Mouse (Mus musculus): ENCODE measurements at regions not wholly inside any gene's neighbourhood (a gene's known extent, or its start where the extent isn't known, plus 50 kb on each side); places are given as distances from the start of the nearest gene placed in this dataset.
"Not testable (repeated sequence)": the region's sequence is repeated elsewhere in the genome, so short reads cannot be mapped to it uniquely, and the experiment has no call there.

GRCm38 (mm10) chr6:109245666-109246065 lies 417.2 kb downstream of the Edem1 start:
- H3K4me2 ChIP-seq (ENCODE audit: low read length): no peak overlapping the region
- no peak overlapping the region for H3K9ac ChIP-seq (ENCODE audit: low read depth, low read length)
- WGBS: 75% methylated on average over 2 of the region's 2 CpGs
- no peak overlapping the region for H3K27ac ChIP-seq (ENCODE audit: low read length)
- H3K4me1 ChIP-seq (ENCODE audit: control insufficient read depth, insufficient read depth, low read length): no peaks in the 10 kb centered on the region
- no peaks in the 10 kb centered on the region for H3K9me3 ChIP-seq (replicated peaks; ENCODE audit: control insufficient read depth, low read length, poor library complexity, severe bottlenecking)
- ATAC-seq: no peak
- no peaks in the 10 kb centered on the region for H3K27me3 ChIP-seq (ENCODE audit: control insufficient read depth, insufficient read depth, low read depth, low read length)
- H3K36me3 ChIP-seq (ENCODE audit: control insufficient read depth, insufficient read depth, low read length): no peaks in the 10 kb centered on the region
- no peak overlapping the region for H3K4me3 ChIP-seq (ENCODE audit: low read depth, low read length)

GRCm38 (mm10) chr6:109246510-109246909 lies 418.1 kb downstream of the Edem1 start:
- H3K27me3 ChIP-seq (ENCODE audit: control insufficient read depth, insufficient read depth, low read depth, low read length); H3K4me1 ChIP-seq (ENCODE audit: control insufficient read depth, insufficient read depth, low read length); ATAC-seq; H3K4me2 ChIP-seq (ENCODE audit: low read length); H3K4me3 ChIP-seq (ENCODE audit: low read depth, low read length); H3K9me3 ChIP-seq (replicated peaks; ENCODE audit: control insufficient read depth, low read length, poor library complexity, severe bottlenecking); H3K27ac ChIP-seq (ENCODE audit: low read length); H3K9ac ChIP-seq (ENCODE audit: low read depth, low read length); H3K36me3 ChIP-seq (ENCODE audit: control insufficient read depth, insufficient read depth, low read length): not testable (repeated sequence)
- WGBS: 29% methylated on average over 2 of the region's 2 CpGs
